Mouse (Mus musculus): ENCODE data around the gene Bloc1s5. TPM values are rescaled to one million over a fixed set of nuclear protein-coding genes. Genes with fewer than 3 reads are reported as not detected.
"Not testable (repeated sequence)": the region's sequence is repeated elsewhere in the genome, so short reads cannot be mapped to it uniquely, and the experiment has no call there.

Bloc1s5 gene
- total RNA-seq, 1 experiment: 3.4 TPM

- Histone ChIP-seq H3K4me3 (ENCODE audit: insufficient read depth in 1 of 2, low read depth in 1 of 2, low read length in 2 of 2, poor library complexity in 1 of 2, severe bottlenecking in 1 of 2) (no peak overlapping the region), H3K27ac (ENCODE audit: insufficient read depth, low read depth, low read length, poor library complexity, severe bottlenecking) (no peak overlapping the region), H3K9me3 (ENCODE audit: control insufficient read depth, insufficient read depth, low read depth, low read length) (no peaks in the 10 kb centered on the region), H3K36me3 (ENCODE audit: control insufficient read depth, insufficient read depth, low read length, poor library complexity, severe bottlenecking) (peaks cover 5% of the 10 kb centered on the region; the same call in 1 of the 2 replicates), H3K4me1 (ENCODE audit: control insufficient read depth in 2 of 2, insufficient read depth in 2 of 2, low read length in 2 of 2, poor library complexity in 1 of 2) (no peaks in the 10 kb centered on the region), H3K9ac (ENCODE audit: insufficient read depth, low read depth, low read length, poor library complexity, severe bottlenecking) (no peak overlapping the region)
- no peak for DNase-seq (ENCODE audit: low read depth, low spot score)
- TF ChIP-seq ZC3H11A (IDR thresholded peaks at IDR 0.05; ENCODE audit: borderline replicate concordance, low read depth, low read length) (no peak), HCFC1 (IDR thresholded peaks at IDR 0.05; ENCODE audit: borderline replicate concordance, insufficient read depth, low read length) (no peak), MAFK (IDR thresholded peaks at IDR 0.05; ENCODE audit: insufficient read depth, low read depth, low read length) (no peak), CHD2 (IDR thresholded peaks at IDR 0.05; ENCODE audit: low read depth, low read length) (no peak), ZNF384 (IDR thresholded peaks at IDR 0.05; ENCODE audit: low read depth, low read length) (no peak)
- in situ Hi-C loops (cut with MboI; ENCODE audit: low sequenced_read_pairs in 2 of 2, unreplicated experiment in 2 of 2): no loop called here
Measured at GRCm38 (mm10) chr13:38625492-38626228, 9.2 kb downstream of the Bloc1s5 start.

- no peak for TF ChIP-seq CHD2 (IDR thresholded peaks at IDR 0.05; ENCODE audit: low read depth, low read length)
- DNase-seq (ENCODE audit: low read depth, low spot score): no peak
- H3K4me3 ChIP-seq (ENCODE audit: insufficient read depth in 1 of 2, low read depth in 1 of 2, low read length in 2 of 2, poor library complexity in 1 of 2, severe bottlenecking in 1 of 2): no peak overlapping the region
- no peaks in the 10 kb centered on the region for H3K4me1 ChIP-seq (ENCODE audit: control insufficient read depth in 2 of 2, insufficient read depth in 2 of 2, low read length in 2 of 2, poor library complexity in 1 of 2)
- H3K9ac ChIP-seq (ENCODE audit: insufficient read depth, low read depth, low read length, poor library complexity, severe bottlenecking): no peak overlapping the region
- in situ Hi-C loops (cut with MboI; ENCODE audit: low sequenced_read_pairs in 2 of 2, unreplicated experiment in 2 of 2): no loop called here
- peaks cover 5% of the 10 kb centered on the region; the same call in 1 of the 2 replicates for H3K36me3 ChIP-seq (ENCODE audit: control insufficient read depth, insufficient read depth, low read length, poor library complexity, severe bottlenecking)
- no peak overlapping the region for H3K27ac ChIP-seq (ENCODE audit: insufficient read depth, low read depth, low read length, poor library complexity, severe bottlenecking)
- H3K9me3 ChIP-seq (ENCODE audit: control insufficient read depth, insufficient read depth, low read depth, low read length): no peaks in the 10 kb centered on the region
Measured at GRCm38 (mm10) chr13:38624292-38624902, 10.5 kb downstream of the Bloc1s5 start.

- Histone ChIP-seq H3K9me3 (ENCODE audit: control insufficient read depth, insufficient read depth, low read depth, low read length) (no peaks in the 10 kb centered on the region), H3K4me3 (ENCODE audit: insufficient read depth in 1 of 2, low read depth in 1 of 2, low read length in 2 of 2, poor library complexity in 1 of 2, severe bottlenecking in 1 of 2) (no peak overlapping the region), H3K27ac (ENCODE audit: insufficient read depth, low read depth, low read length, poor library complexity, severe bottlenecking) (no peak overlapping the region), H3K36me3 (ENCODE audit: control insufficient read depth, insufficient read depth, low read length, poor library complexity, severe bottlenecking) (peaks cover 5% of the 10 kb centered on the region; the same call in 1 of the 2 replicates), H3K4me1 (ENCODE audit: control insufficient read depth in 2 of 2, insufficient read depth in 2 of 2, low read length in 2 of 2, poor library complexity in 1 of 2) (no peaks in the 10 kb centered on the region), H3K9ac (ENCODE audit: insufficient read depth, low read depth, low read length, poor library complexity, severe bottlenecking) (no peak overlapping the region)
- in situ Hi-C loops (cut with MboI; ENCODE audit: low sequenced_read_pairs in 2 of 2, unreplicated experiment in 2 of 2): no loop called here
- no peak for DNase-seq (ENCODE audit: low read depth, low spot score)
- TF ChIP-seq HCFC1 (IDR thresholded peaks at IDR 0.05; ENCODE audit: borderline replicate concordance, insufficient read depth, low read length) (no peak), CHD2 (IDR thresholded peaks at IDR 0.05; ENCODE audit: low read depth, low read length) (no peak), ZC3H11A (IDR thresholded peaks at IDR 0.05; ENCODE audit: borderline replicate concordance, low read depth, low read length) (no peak)
Measured at GRCm38 (mm10) chr13:38623296-38623695, 11.6 kb downstream of the Bloc1s5 start.

GRCm38 (mm10) chr13:38618001-38618630, 16.8 kb downstream of the Bloc1s5 start:
- H3K4me1 ChIP-seq (ENCODE audit: control insufficient read depth in 2 of 2, insufficient read depth in 2 of 2, low read length in 2 of 2, poor library complexity in 1 of 2); H3K36me3 ChIP-seq (ENCODE audit: control insufficient read depth, insufficient read depth, low read length, poor library complexity, severe bottlenecking); H3K27ac ChIP-seq (ENCODE audit: insufficient read depth, low read depth, low read length, poor library complexity, severe bottlenecking); H3K9me3 ChIP-seq (ENCODE audit: control insufficient read depth, insufficient read depth, low read depth, low read length); H3K9ac ChIP-seq (ENCODE audit: insufficient read depth, low read depth, low read length, poor library complexity, severe bottlenecking); in situ Hi-C loops (cut with MboI; ENCODE audit: low sequenced_read_pairs in 2 of 2, unreplicated experiment in 2 of 2); H3K4me3 ChIP-seq (ENCODE audit: insufficient read depth in 1 of 2, low read depth in 1 of 2, low read length in 2 of 2, poor library complexity in 1 of 2, severe bottlenecking in 1 of 2); DNase-seq (ENCODE audit: low read depth, low spot score): not testable (repeated sequence)

- TF ChIP-seq ZC3H11A (IDR thresholded peaks at IDR 0.05; ENCODE audit: borderline replicate concordance, low read depth, low read length) (no peak), HCFC1 (IDR thresholded peaks at IDR 0.05; ENCODE audit: borderline replicate concordance, insufficient read depth, low read length) (no peak), CHD2 (IDR thresholded peaks at IDR 0.05; ENCODE audit: low read depth, low read length) (no peak), MAFK (IDR thresholded peaks at IDR 0.05; ENCODE audit: insufficient read depth, low read depth, low read length) (no peak), ZNF384 (IDR thresholded peaks at IDR 0.05; ENCODE audit: low read depth, low read length) (no peak)
- Histone ChIP-seq H3K27ac (ENCODE audit: insufficient read depth, low read depth, low read length, poor library complexity, severe bottlenecking) (no peak overlapping the region), H3K36me3 (ENCODE audit: control insufficient read depth, insufficient read depth, low read length, poor library complexity, severe bottlenecking) (peaks cover 6% of the 10 kb centered on the region; the same call in 1 of the 2 replicates), H3K4me1 (ENCODE audit: control insufficient read depth in 2 of 2, insufficient read depth in 2 of 2, low read length in 2 of 2, poor library complexity in 1 of 2) (no peaks in the 10 kb centered on the region), H3K9me3 (ENCODE audit: control insufficient read depth, insufficient read depth, low read depth, low read length) (no peaks in the 10 kb centered on the region), H3K4me3 (ENCODE audit: insufficient read depth in 1 of 2, low read depth in 1 of 2, low read length in 2 of 2, poor library complexity in 1 of 2, severe bottlenecking in 1 of 2) (no peak overlapping the region), H3K9ac (ENCODE audit: insufficient read depth, low read depth, low read length, poor library complexity, severe bottlenecking) (no peak overlapping the region)
- in situ Hi-C loops (cut with MboI; ENCODE audit: low sequenced_read_pairs in 2 of 2, unreplicated experiment in 2 of 2): no loop called here
- no peak for DNase-seq (ENCODE audit: low read depth, low spot score)
Measured at GRCm38 (mm10) chr13:38616887-38617286, 18.0 kb downstream of the Bloc1s5 start.

All from ES-E14 (cell line).